Mouse (Mus musculus) adrenal gland (tissue): ENCODE results near the gene Cog2.

Experiments used
- intact Hi-C: fragments of 180-260 bp; cut with DNase I; formaldehyde crosslinking; loops from one replicate; pipeline ENCODE4 v1.15.1; 2025

Gene Cog2

GRCm38 (mm10) chr8:124567126-124567525, 46.6 kb downstream of the Cog2 start:
- intact Hi-C loops, result no loop called here

GRCm38 (mm10) chr8:124567584-124567983, 47.0 kb downstream of the Cog2 start:
- intact Hi-C loops, result no loop called here

GRCm38 (mm10) chr8:124569100-124569499, 48.5 kb downstream of the Cog2 start:
- intact Hi-C loops, result no loop called here

- intact Hi-C loops, result no loop called here
These were observed 49.0 kb downstream of the Cog2 start, which contains the start of gene Agt for GRCm38 (mm10) chr8:124569593-124569992. Gene Agt (minus strand): TSS chr8:124569706.

- intact Hi-C loops, result loop anchor here (5.0 kb wide), 1 partner anchor 55 kb away; no protein-coding TSS in a partner anchor
These were observed 51.3 kb downstream of the Cog2 start for GRCm38 (mm10) chr8:124571732-124572429.

- intact Hi-C loops, result loop anchor here (5.0 kb wide), 1 partner anchor 55 kb away; no protein-coding TSS in a partner anchor
These were observed 51.8 kb downstream of the Cog2 start for GRCm38 (mm10) chr8:124572430-124572775.

GRCm38 (mm10) chr8:124573552-124574340, 53.2 kb downstream of the Cog2 start:
- intact Hi-C loops, result loop anchor here (5.0 kb wide), 1 partner anchor 56 kb away; no protein-coding TSS in a partner anchor

GRCm38 (mm10) chr8:124575811-124576210, 55.2 kb downstream of the Cog2 start, which contains the start of gene Capn9:
Gene Capn9 (plus strand): TSS chr8:124576111.
- intact Hi-C loops, result no loop called here

- intact Hi-C loops, result no loop called here
These were observed 56.2 kb downstream of the Cog2 start for GRCm38 (mm10) chr8:124576751-124577150.

- intact Hi-C loops, result no loop called here
These were observed 65.3 kb downstream of the Cog2 start for GRCm38 (mm10) chr8:124585718-124586425.

GRCm38 (mm10) chr8:124586556-124586955, 66.0 kb downstream of the Cog2 start:
- intact Hi-C loops, result no loop called here

- intact Hi-C loops, result no loop called here
These were observed 68.8 kb downstream of the Cog2 start for GRCm38 (mm10) chr8:124589393-124589792.
